Mouse (Mus musculus) spleen, adult 2 months (tissue): ENCODE results near the gene Fbxo3. TPM values are rescaled to one million over a fixed set of nuclear protein-coding genes. Genes with fewer than 3 reads are reported as not detected.
A peak's percentile ranks its signal among the peaks of the same experiment; 100 is the strongest.
"Not testable (repeated sequence)": the region's sequence is repeated elsewhere in the genome, so short reads cannot be mapped to it uniquely, and the experiment has no call there.

Experiments used
- DNase-seq, 2 experiments: peaks; one replicate each; pipeline versions ENCODE4 v3.0.0 to v3.0.0-alpha.2; 2012 to 2021; ENCODE audit warnings: low spot score in 2 of 2, low read depth in 1 of 2
- H3K27ac ChIP-seq: fragments of 200-500 bp; 2 replicates; pipeline ENCODE4 v1.5.1; 2012; ENCODE audit warnings: low read length, inconsistent platforms; ENCODE audit not compliant: insufficient read depth
- H3K27me3 ChIP-seq: fragments of 200-500 bp; 2 replicates; pipeline ENCODE4 v1.6.1; 2012; ENCODE audit warnings: mild to moderate bottlenecking, moderate library complexity, low read length, inconsistent platforms; ENCODE audit not compliant: control insufficient read depth, insufficient read depth
- H3K36me3 ChIP-seq: fragments of 200-500 bp; 2 replicates; pipeline ENCODE4 v1.6.1; 2012; ENCODE audit warnings: mild to moderate bottlenecking, low read length, inconsistent platforms; ENCODE audit not compliant: control insufficient read depth, insufficient read depth
- H3K4me1 ChIP-seq: fragments of 200-500 bp; 2 replicates; pipeline ENCODE4 v1.6.1; 2011; ENCODE audit warnings: inconsistent platforms; ENCODE audit not compliant: control insufficient read depth, insufficient read depth, insufficient read length
- H3K4me3 ChIP-seq: fragments of 200-500 bp; 2 replicates; pipeline ENCODE4 v1.5.1; 2011; ENCODE audit warnings: mild to moderate bottlenecking, inconsistent platforms; ENCODE audit not compliant: insufficient read depth, insufficient read length; ENCODE audit errors: extremely low read depth
- CTCF ChIP-seq: fragments of 200-500 bp; IDR thresholded peaks from 2 replicates; pipeline ENCODE4 v1.5.1; 2011; ENCODE audit warnings: mild to moderate bottlenecking, inconsistent platforms; ENCODE audit not compliant: insufficient read depth, insufficient read length, insufficient replicate concordance; ENCODE audit errors: extremely low read depth
- POLR2A ChIP-seq: fragments of 200-500 bp; IDR thresholded peaks from 2 replicates; pipeline ENCODE4 v1.6.1; 2011; ENCODE audit warnings: low read depth, low read length, inconsistent platforms
- WGBS: fragments of 180-500 bp; shearing (Covaris S2); methylation state at CpG from one replicate; pipeline ENCODE4 v1.1.7; 2018; 5-methylcytosine and 5-hydroxymethylcytosine counted together
- polyA plus RNA-seq: library from polyadenylated mRNA; depleted of rRNA; stranded (reverse); fragments of >200 nt; gene quantifications from 2 replicates; pipeline ENCODE4 v1.2.3, GENCODE M21; 2012

Gene Fbxo3
- polyA plus RNA-seq, 1 experiment: 9.6 TPM

- peak; percentile 4 to 31 for DNase-seq
- no peak within 1 kb of the TSS for H3K27ac ChIP-seq
- H3K36me3 ChIP-seq: no peaks in the 10 kb centered on the region
- no peaks in the 10 kb centered on the region for H3K27me3 ChIP-seq
- WGBS: 9% methylated on average over 13 of the region's 13 CpGs
- TF ChIP-seq POLR2A (no peak), CTCF (no peak)
- H3K4me1 ChIP-seq: no peaks in the 10 kb centered on the region
- peak within 1 kb of the TSS; percentile 70 for H3K4me3 ChIP-seq
Measured at GRCm38 (mm10) chr2:104069704-104070185, 42.2 kb downstream of the Fbxo3 start, which contains the start of gene Cd59b. TSS of gene Cd59b (plus strand) at chr2:104069849.

GRCm38 (mm10) chr2:104078285-104078684 is 50.8 kb downstream of the Fbxo3 start:
- H3K27me3 ChIP-seq, H3K27ac ChIP-seq, H3K4me3 ChIP-seq, DNase-seq, H3K36me3 ChIP-seq, H3K4me1 ChIP-seq: not testable (repeated sequence)
- 65% methylated on average over 5 of the region's 5 CpGs for WGBS

GRCm38 (mm10) chr2:104081436-104082050 is 54.0 kb downstream of the Fbxo3 start:
- H3K4me1 ChIP-seq, H3K4me3 ChIP-seq, DNase-seq, H3K27ac ChIP-seq, H3K27me3 ChIP-seq, H3K36me3 ChIP-seq: not testable (repeated sequence)
- no CpG with 5 or more reads among the region's 1 CpGs for WGBS

- Histone ChIP-seq H3K27me3 (no peaks in the 10 kb centered on the region), H3K4me3 (no peak overlapping the region), H3K4me1 (no peaks in the 10 kb centered on the region), H3K36me3 (no peaks in the 10 kb centered on the region), H3K27ac (no peak overlapping the region)
- TF ChIP-seq POLR2A: no peak
- TF ChIP-seq CTCF: no peak
- DNase-seq: no peak
Measured at GRCm38 (mm10) chr2:104082474-104082873, 55.0 kb downstream of the Fbxo3 start.

GRCm38 (mm10) chr2:104084027-104084426 is 56.5 kb downstream of the Fbxo3 start:
- not testable (repeated sequence) for H3K27me3 ChIP-seq, DNase-seq, H3K27ac ChIP-seq

GRCm38 (mm10) chr2:104087562-104087961 is 60.0 kb downstream of the Fbxo3 start:
- H3K27ac ChIP-seq: not testable (repeated sequence)

More at GRCm38 (mm10) chr2:104084027-104084426, 56.5 kb downstream of the Fbxo3 start:
- not testable (repeated sequence) for H3K4me3 ChIP-seq, H3K36me3 ChIP-seq, H3K4me1 ChIP-seq

GRCm38 (mm10) chr2:104093305-104093704 is 65.8 kb downstream of the Fbxo3 start:
- no peak overlapping the region for H3K4me3 ChIP-seq
- DNase-seq: no peak
- H3K27ac ChIP-seq: no peak overlapping the region
- 88% methylated on average over 2 of the region's 2 CpGs for WGBS
- no peaks in the 10 kb centered on the region for H3K27me3 ChIP-seq
- no peak for TF ChIP-seq POLR2A
- H3K4me1 ChIP-seq: no peaks in the 10 kb centered on the region
- no peaks in the 10 kb centered on the region for H3K36me3 ChIP-seq

More at GRCm38 (mm10) chr2:104087562-104087961, 60.0 kb downstream of the Fbxo3 start:
- WGBS: 50% methylated on average over 1 of the region's 1 CpGs
- not testable (repeated sequence) for DNase-seq, H3K36me3 ChIP-seq, H3K4me1 ChIP-seq, H3K4me3 ChIP-seq, H3K27me3 ChIP-seq
